Mouse (Mus musculus) bone marrow macrophage, adult 2 months (primary cell): ENCODE measurements at regions not wholly inside any gene's neighbourhood (a gene's known extent, or its start where the extent isn't known, plus 50 kb on each side); places are given as distances from the start of the nearest gene placed in this dataset.

ENCODE experiments used
- CTCF ChIP-seq: IDR thresholded peaks from 2 replicates; pipeline ENCODE4 v1.5.1; 2012; ENCODE audit warnings: low read depth, mild to moderate bottlenecking, low read length, moderate library complexity
- POLR2A ChIP-seq: IDR thresholded peaks from 2 replicates; pipeline ENCODE4 v1.6.1; 2012; ENCODE audit warnings: mild to moderate bottlenecking, low read depth, low read length, borderline replicate concordance

DNA sequence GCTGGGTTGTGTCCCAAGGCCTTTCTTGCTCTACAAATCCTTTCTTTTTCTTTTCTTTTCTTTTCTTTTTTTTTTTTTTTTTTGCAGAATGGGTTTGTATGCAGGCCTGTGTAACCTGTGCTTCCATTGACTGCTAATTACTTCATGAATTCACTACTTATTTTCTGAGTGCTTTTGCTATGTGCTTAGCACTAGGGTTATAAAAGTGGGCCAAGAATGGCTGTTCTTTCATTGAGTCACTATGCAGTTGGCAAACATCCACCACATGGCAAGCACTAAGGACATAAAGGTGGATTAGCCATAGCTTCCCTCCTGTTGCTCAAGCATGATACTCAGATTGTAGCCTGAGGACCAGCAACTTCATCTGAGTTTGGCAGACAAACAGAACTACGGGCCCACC is 1641.8 kb upstream of the Gm7489 start:
- TF ChIP-seq POLR2A (no peak), CTCF (no peak)
